Mouse (Mus musculus) testis, adult 2 months (tissue): ENCODE data around the gene Arhgap11a.

Experiments used
- CTCF ChIP-seq: fragments of 200-500 bp; IDR thresholded peaks from 2 replicates; pipeline ENCODE4 v1.5.1; 2012; ENCODE audit warnings: low read depth, mild to moderate bottlenecking, inconsistent platforms, low read length, moderate library complexity; ENCODE audit not compliant: control insufficient read depth, insufficient read depth, insufficient replicate concordance
- POLR2A ChIP-seq: fragments of 200-500 bp; IDR thresholded peaks from 2 replicates; pipeline ENCODE4 v1.6.1; 2012; ENCODE audit warnings: low read depth, mild to moderate bottlenecking, inconsistent platforms, low read length, moderate library complexity; ENCODE audit not compliant: control insufficient read depth

- TF ChIP-seq POLR2A (no peak), CTCF (no peak)
These were observed 60.6 kb downstream of the Arhgap11a start for GRCm38 (mm10) chr2:113787882-113788281.
